Mouse (Mus musculus) G1E (cell line): ENCODE measurements around the gene 9930022D16Rik.

Experiments used
- CTCF ChIP-seq: IDR thresholded peaks from 2 replicates; pipeline ENCODE4 v1.5.1; 2012; ENCODE audit warnings: low read depth, low read length, inconsistent platforms, mixed read lengths
- TAL1 ChIP-seq: conservative IDR thresholded peaks from 2 replicates; pipeline ENCODE4 v1.6.1; 2012; ENCODE audit warnings: low read depth, low read length, inconsistent platforms, mixed read lengths

GRCm38 (mm10) chr11:109366802-109367579 is 46.7 kb upstream of the 9930022D16Rik start:
- no peak for TF ChIP-seq CTCF
- no peak for TF ChIP-seq TAL1
